Mouse (Mus musculus) ES-E14 (cell line): ENCODE measurements around the gene Tspear.

ENCODE experiments used
- CHD2 ChIP-seq: IDR thresholded peaks from 2 replicates; pipeline ENCODE4 v1.6.1; 2014; ENCODE audit warnings: mild to moderate bottlenecking, low read depth, low read length, inconsistent platforms
- HCFC1 ChIP-seq: IDR thresholded peaks from 2 replicates; pipeline ENCODE4 v1.6.1; 2012; ENCODE audit warnings: low read length, inconsistent platforms, borderline replicate concordance; ENCODE audit not compliant: insufficient read depth
- MAFK ChIP-seq: IDR thresholded peaks from 2 replicates; pipeline ENCODE4 v1.6.1; 2014; ENCODE audit warnings: mild to moderate bottlenecking, low read depth, low read length, inconsistent platforms; ENCODE audit not compliant: insufficient read depth
- ZC3H11A ChIP-seq: IDR thresholded peaks from 2 replicates; pipeline ENCODE4 v1.6.1; 2012; ENCODE audit warnings: low read depth, mild to moderate bottlenecking, inconsistent platforms, low read length, borderline replicate concordance
- ZNF384 ChIP-seq: IDR thresholded peaks from 2 replicates; pipeline ENCODE4 v1.6.1; 2012; ENCODE audit warnings: low read depth, low read length, inconsistent platforms

DNA sequence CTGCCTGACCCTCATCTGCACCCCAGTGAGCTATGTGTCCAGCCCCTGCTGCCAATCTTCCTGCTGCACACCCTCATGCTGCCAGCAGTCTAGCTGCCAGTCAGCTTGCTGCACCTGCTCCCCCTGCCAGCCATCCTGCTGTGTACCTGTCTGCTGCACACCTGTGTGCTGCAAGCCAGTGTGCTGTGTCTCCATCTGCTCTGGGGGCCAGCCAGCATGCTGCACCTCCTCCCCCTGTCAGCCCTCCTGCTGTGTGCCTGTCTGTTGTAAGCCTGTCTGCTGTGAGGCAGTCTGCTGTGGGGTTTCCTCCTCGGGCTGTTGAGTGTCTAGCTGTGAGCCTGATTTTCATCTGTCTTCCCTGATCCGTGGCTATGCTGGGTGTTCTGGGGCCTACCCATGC, 160.6 kb downstream of the Tspear start:
- TF ChIP-seq ZC3H11A, result no peak
- no peak for TF ChIP-seq ZNF384
- TF ChIP-seq CHD2, result no peak
- no peak for TF ChIP-seq MAFK
- no peak for TF ChIP-seq HCFC1
